Mouse (Mus musculus) gastrocnemius, adult 18-20 months (tissue): ENCODE results near the gene Stx1b. TPM values are rescaled to one million over a fixed set of nuclear protein-coding genes. Genes with fewer than 3 reads are reported as not detected.

ENCODE experiments used
- total RNA-seq, 2 experiments: library from RNA; stranded (reverse); gene quantifications; 2 replicates each; pipeline ENCODE4 v1.2.3; 2021

Stx1b gene
- total RNA-seq, 2 experiments from 2014 or later: 0.74 to 1.2 TPM

Other genes with a start within 250 kb of the Stx1b start
- gene Ccdc189, start 236.0 kb downstream of the Stx1b start, total RNA-seq: 1 to 10 TPM; 2.9 to 3.3 TPM
- gene Rnf40, start 235.8 kb downstream of the Stx1b start, total RNA-seq: 10 to 100 TPM; 30.5 to 33.4 TPM
- 1 to 10 TPM; 7.4 to 9.5 TPM for gene Zfp629, start 208.8 kb downstream of the Stx1b start, total RNA-seq
- 10 to 100 TPM; 26.2 to 37.9 TPM for gene Bcl7c, start 115.6 kb downstream of the Stx1b start, total RNA-seq
- gene Ctf1, start 111.8 kb downstream of the Stx1b start, total RNA-seq: 10 to 100 TPM; 17.3 to 17.5 TPM
- not detected for gene Ctf2, start 92.4 kb downstream of the Stx1b start, total RNA-seq
- 1 to 10 TPM; 1.4 to 1.7 TPM for gene Fbxl19, start 80.0 kb downstream of the Stx1b start, total RNA-seq
- 10 to 100 TPM; 11.4 TPM for gene Orai3, start 54.7 kb downstream of the Stx1b start, total RNA-seq
- gene Setd1a, start 47.9 kb downstream of the Stx1b start, total RNA-seq: 10 to 100 TPM; 16.2 to 17.6 TPM
- 1 to 10 TPM in 1 of 2 experiments, under 1 TPM in 1; 0.78 to 2.0 TPM for gene Gm49388, start 38.9 kb downstream of the Stx1b start, total RNA-seq
- gene Hsd3b7, start 23.9 kb downstream of the Stx1b start, total RNA-seq: 1 to 10 TPM; 4.2 TPM
- gene Stx4a, start 255 bp downstream of the Stx1b start, total RNA-seq: 10 to 100 TPM; 46.4 to 56.7 TPM
- 10 to 100 TPM; 12.4 to 12.6 TPM for gene Zfp646, start 51.7 kb upstream of the Stx1b start, total RNA-seq
- gene Zfp668, start 52.3 kb upstream of the Stx1b start, total RNA-seq: 1 to 10 TPM; 3.2 to 4.1 TPM
- gene Prss53, start 66.4 kb upstream of the Stx1b start, total RNA-seq: 1 to 10 TPM; 1.9 TPM
- not detected for gene Gm21974, start 70.9 kb upstream of the Stx1b start, total RNA-seq
- 1 to 10 TPM; 7.5 to 9.9 TPM for gene Vkorc1, start 71.1 kb upstream of the Stx1b start, total RNA-seq
- 100 to 1,000 TPM; 169 to 173 TPM for gene Bckdk, start 79.5 kb upstream of the Stx1b start, total RNA-seq
- gene Kat8, start 88.0 kb upstream of the Stx1b start, total RNA-seq: 10 to 100 TPM; 23.1 to 24.7 TPM
- not detected for gene Prss8, start 105.6 kb upstream of the Stx1b start, total RNA-seq
- 1 to 10 TPM; 6.1 to 7.1 TPM for gene Prss36, start 122.2 kb upstream of the Stx1b start, total RNA-seq
- 10 to 100 TPM; 83.3 to 92.1 TPM for gene Fus, start 142.9 kb upstream of the Stx1b start, total RNA-seq
- gene Pycard, start 169.3 kb upstream of the Stx1b start, total RNA-seq: under 1 TPM; 0.16 to 0.55 TPM
- 100 to 1,000 TPM; 195 to 222 TPM for gene Trim72, start 179.4 kb upstream of the Stx1b start, total RNA-seq
- 1 to 10 TPM; 1.2 to 1.8 TPM for gene Itgam, start 238.1 kb upstream of the Stx1b start, total RNA-seq
- not detected for gene Gm49368, start 238.1 kb upstream of the Stx1b start, total RNA-seq